Mouse (Mus musculus) liver, adult 2 months (tissue): Measurements from ENCODE around the gene Hnrnpul1.

Source experiments
- CTCF ChIP-seq: fragments of 200-500 bp; IDR thresholded peaks from 2 replicates; pipeline ENCODE4 v1.5.1; 2011; ENCODE audit warnings: low read depth, low read length, control low read depth
- POLR2A ChIP-seq: fragments of 200-500 bp; IDR thresholded peaks from 2 replicates; pipeline ENCODE4 v1.6.1; 2011; ENCODE audit warnings: low read length, control low read depth; ENCODE audit not compliant: insufficient read depth; ENCODE audit errors: extremely low read depth

DNA sequence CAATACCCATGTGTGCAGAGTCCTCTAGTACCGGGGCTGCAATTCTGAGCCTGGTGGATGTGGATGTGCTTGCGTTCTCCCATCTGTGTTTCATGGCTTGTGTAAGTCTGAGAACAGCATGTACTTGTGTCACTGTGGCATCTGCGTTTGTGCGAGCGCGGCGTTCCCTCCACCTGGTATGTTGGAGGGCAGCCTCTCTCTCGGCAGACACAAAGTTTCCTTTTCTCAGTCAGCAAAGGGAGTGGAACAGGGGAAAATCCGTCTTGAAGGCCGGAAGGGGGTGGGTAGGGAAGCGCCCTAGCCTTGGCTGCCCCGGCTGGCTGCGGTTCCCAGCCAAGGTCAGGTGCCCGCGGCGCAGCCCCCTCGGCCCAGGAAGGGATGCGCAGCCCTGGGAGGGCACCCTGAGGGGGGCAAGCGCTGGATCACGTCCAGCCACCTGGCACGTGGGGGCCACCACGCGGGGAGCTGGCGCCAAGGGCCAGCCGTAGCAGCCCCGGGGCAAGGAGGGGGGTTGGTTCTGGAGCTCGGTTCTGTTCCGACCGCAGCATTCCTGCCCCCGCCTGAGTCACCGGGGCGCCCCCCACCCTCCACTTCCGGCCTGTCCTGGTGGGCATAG lies 26.9 kb upstream of the Hnrnpul1 start:
- no peak for TF ChIP-seq CTCF
- TF ChIP-seq POLR2A, result no peak
